In genomic region chr2:137939591-137939990, GRCm38 (mm10) we compare ENCODE assay signal across 19 mouse cellular contexts.
DNase-seq lines count a peak whose midpoint lies in the region; ATAC-seq lines count a peak whose summit lies in the region.
"Had no signal": no experiment of that assay in that cellular context is flagged by ENCODE, and none has a peak within 500 bp of the region (broad histone marks: within the 10 kb centered on the region; RNA-seq: fewer than 3 reads in every experiment).

No protein-coding gene starts in this region.

- DNase-seq in embryonic facial prominence, embryonic 11.5 days (ENCODE audit: low spot score) = peak; percentile 7
- no peak for DNase-seq in embryonic facial prominence, embryonic 10.5 days (ENCODE audit: low spot score)
- DNase-seq in hindbrain, embryonic 10.5 days (ENCODE audit: low spot score) = no peak
- DNase-seq in midbrain, embryonic 14.5 days = no peak
- no peak for DNase-seq in layer of hippocampus, postnatal 14 days (ENCODE audit: low spot score in 2 of 2)
- DNase-seq: adrenal gland, postnatal 10 days; cerebellum, adult 11-12 months; cerebellum, postnatal 36 days; kidney, adult 8-10 months; kidney, postnatal 36 days; layer of hippocampus, adult 9-11 months; retina, postnatal 1 day; thymus, postnatal 25 days had no signal

- no peaks in the 10 kb centered on the region for H3K4me1 ChIP-seq in embryonic facial prominence, embryonic 11.5 days (ENCODE audit: control insufficient read depth, insufficient read depth, low read length)
- H3K4me1 ChIP-seq in embryonic facial prominence, embryonic 10.5 days = peaks cover 15% of the 10 kb centered on the region
- H3K4me1 ChIP-seq in hindbrain, embryonic 10.5 days (replicated peaks) = peaks cover 28% of the 10 kb centered on the region
- peaks cover 17% of the 10 kb centered on the region for H3K4me1 ChIP-seq in hindbrain, embryonic 13.5 days (replicated peaks)
- peaks cover 24% of the 10 kb centered on the region for H3K4me1 ChIP-seq in midbrain, embryonic 12.5 days
- H3K4me1 ChIP-seq in midbrain, embryonic 14.5 days (ENCODE audit: control insufficient read depth, insufficient read depth, low read length) = 0 out of 2 replicates have a peak, but pooled peaks cover 7% of the 10 kb centered on the region
- H3K4me1 ChIP-seq: limb, embryonic 13.5 days had no signal

- H3K36me3 ChIP-seq in embryonic facial prominence, embryonic 11.5 days (replicated peaks; ENCODE audit: control insufficient read depth, insufficient read depth, low read depth, low read length) = no peaks in the 10 kb centered on the region
- no peaks in the 10 kb centered on the region for H3K36me3 ChIP-seq in embryonic facial prominence, embryonic 10.5 days (replicated peaks)
- H3K36me3 ChIP-seq in hindbrain, embryonic 10.5 days = no peaks in the 10 kb centered on the region
- H3K36me3 ChIP-seq in hindbrain, embryonic 13.5 days = no peaks in the 10 kb centered on the region
- H3K36me3 ChIP-seq in midbrain, embryonic 12.5 days = no peaks in the 10 kb centered on the region
- no peaks in the 10 kb centered on the region for H3K36me3 ChIP-seq in midbrain, embryonic 14.5 days (ENCODE audit: control insufficient read depth, insufficient read depth, low read length)
- H3K36me3 ChIP-seq: limb, embryonic 13.5 days had no signal

- no peak overlapping the region for H3K4me2 ChIP-seq in embryonic facial prominence, embryonic 11.5 days (ENCODE audit: low read depth, low read length)
- no peak overlapping the region for H3K4me2 ChIP-seq in hindbrain, embryonic 13.5 days
- H3K4me2 ChIP-seq in midbrain, embryonic 12.5 days (replicated peaks) = no peak overlapping the region
- H3K4me2 ChIP-seq in midbrain, embryonic 14.5 days (ENCODE audit: low read length) = no peak overlapping the region
- H3K4me2 ChIP-seq: limb, embryonic 13.5 days had no signal

- no peak for ATAC-seq in embryonic facial prominence, embryonic 11.5 days (replicated peaks; ENCODE audit: insufficient number of reproducible peaks, low FRiP score, low TSS enrichment, low read depth)
- ATAC-seq in hindbrain, embryonic 13.5 days (ENCODE audit: low FRiP score) = no peak; the same call in 1 of the 2 replicates
- ATAC-seq in midbrain, embryonic 12.5 days (ENCODE audit: low FRiP score, low read depth) = peak; percentile 10; the same call in 1 of the 2 replicates
- no peak for ATAC-seq in midbrain, embryonic 14.5 days (ENCODE audit: low FRiP score, low TSS enrichment)
- ATAC-seq in megakaryocyte, adult 5-6 weeks (ENCODE audit: poor library complexity, severe bottlenecking) = no peak
- ATAC-seq: inflammation-experienced regulatory T-cells, adult 6 months had no signal

- H3K27ac ChIP-seq in embryonic facial prominence, embryonic 11.5 days (replicated peaks; ENCODE audit: low read depth, low read length) = no peak overlapping the region
- no peak overlapping the region for H3K27ac ChIP-seq in embryonic facial prominence, embryonic 10.5 days (replicated peaks)
- peak overlapping the region; percentile 35; the same call in 1 of the 2 replicates for H3K27ac ChIP-seq in hindbrain, embryonic 10.5 days
- H3K27ac ChIP-seq in hindbrain, embryonic 13.5 days = no peak overlapping the region
- peak overlapping the region; percentile 54; the same call in 1 of the 2 replicates for H3K27ac ChIP-seq in midbrain, embryonic 12.5 days (replicated peaks)
- no peak overlapping the region for H3K27ac ChIP-seq in midbrain, embryonic 14.5 days (replicated peaks; ENCODE audit: low read depth, low read length)
- H3K27ac ChIP-seq: limb, embryonic 13.5 days; liver, embryonic 14.5 days had no signal

- no peaks in the 10 kb centered on the region for H3K27me3 ChIP-seq in embryonic facial prominence, embryonic 11.5 days (ENCODE audit: control insufficient read depth, insufficient read depth, low read length)
- H3K27me3 ChIP-seq in embryonic facial prominence, embryonic 10.5 days (replicated peaks; ENCODE audit: low read depth, poor library complexity, severe bottlenecking) = no peaks in the 10 kb centered on the region
- no peaks in the 10 kb centered on the region for H3K27me3 ChIP-seq in hindbrain, embryonic 10.5 days (ENCODE audit: insufficient read depth, poor library complexity, severe bottlenecking)
- H3K27me3 ChIP-seq in hindbrain, embryonic 13.5 days = 0 out of 2 replicates have a peak, but pooled peaks cover 3% of the 10 kb centered on the region
- H3K27me3 ChIP-seq in midbrain, embryonic 12.5 days = peaks cover 7% of the 10 kb centered on the region; the same call in 1 of the 2 replicates
- no peaks in the 10 kb centered on the region for H3K27me3 ChIP-seq in midbrain, embryonic 14.5 days (ENCODE audit: control insufficient read depth, insufficient read depth, low read length)
- H3K27me3 ChIP-seq: limb, embryonic 13.5 days had no signal

- no peak overlapping the region for H3K9ac ChIP-seq in embryonic facial prominence, embryonic 11.5 days (replicated peaks; ENCODE audit: low read length)
- H3K9ac ChIP-seq in hindbrain, embryonic 13.5 days = no peak overlapping the region
- no peak overlapping the region for H3K9ac ChIP-seq in midbrain, embryonic 12.5 days (replicated peaks)
- no peak overlapping the region for H3K9ac ChIP-seq in midbrain, embryonic 14.5 days (replicated peaks; ENCODE audit: low read length)
- H3K9ac ChIP-seq: limb, embryonic 13.5 days; liver, embryonic 14.5 days had no signal

- no peak overlapping the region for H3K4me3 ChIP-seq in embryonic facial prominence, embryonic 11.5 days (ENCODE audit: low read depth, low read length)
- H3K4me3 ChIP-seq in embryonic facial prominence, embryonic 10.5 days = no peak overlapping the region
- no peak overlapping the region for H3K4me3 ChIP-seq in hindbrain, embryonic 10.5 days
- no peak overlapping the region for H3K4me3 ChIP-seq in hindbrain, embryonic 13.5 days
- H3K4me3 ChIP-seq in midbrain, embryonic 12.5 days = no peak overlapping the region
- no peak overlapping the region for H3K4me3 ChIP-seq in midbrain, embryonic 14.5 days (replicated peaks; ENCODE audit: low read depth, low read length)
- H3K4me3 ChIP-seq: limb, embryonic 13.5 days had no signal

- WGBS in embryonic facial prominence, embryonic 11.5 days = 84% methylated on average over 3 of the region's 3 CpGs
- 80% methylated on average over 3 of the region's 3 CpGs for WGBS in embryonic facial prominence, embryonic 10.5 days
- WGBS in hindbrain, embryonic 10.5 days = 70% methylated on average over 3 of the region's 3 CpGs
- WGBS in hindbrain, embryonic 13.5 days = 69% methylated on average over 3 of the region's 3 CpGs
- WGBS in midbrain, embryonic 12.5 days = 74% methylated on average over 3 of the region's 3 CpGs
- 72% methylated on average over 3 of the region's 3 CpGs for WGBS in midbrain, embryonic 14.5 days

- no peaks in the 10 kb centered on the region for H3K9me3 ChIP-seq in embryonic facial prominence, embryonic 11.5 days (replicated peaks; ENCODE audit: control insufficient read depth, low read length)
- H3K9me3 ChIP-seq in embryonic facial prominence, embryonic 10.5 days = no peaks in the 10 kb centered on the region
- H3K9me3 ChIP-seq in hindbrain, embryonic 10.5 days = no peaks in the 10 kb centered on the region
- no peaks in the 10 kb centered on the region for H3K9me3 ChIP-seq in hindbrain, embryonic 13.5 days
- H3K9me3 ChIP-seq in midbrain, embryonic 12.5 days = no peaks in the 10 kb centered on the region
- no peaks in the 10 kb centered on the region for H3K9me3 ChIP-seq in midbrain, embryonic 14.5 days (ENCODE audit: control insufficient read depth, low read length)
- H3K9me3 ChIP-seq: limb, embryonic 13.5 days had no signal

Comparison
In these comparisons a context has a peak if more than half of its experiments do, and no peak if none do; other contexts are left out.
1. H3K27ac ChIP-seq: peak in hindbrain, embryonic 10.5 days (single experiment) and midbrain, embryonic 12.5 days (single experiment); none in embryonic facial prominence, embryonic 11.5 days (single experiment), embryonic facial prominence, embryonic 10.5 days (single experiment), hindbrain, embryonic 13.5 days (single experiment) and midbrain, embryonic 14.5 days (single experiment).